Mouse (Mus musculus): Measurements from ENCODE around the gene Trpm3.

DNA sequence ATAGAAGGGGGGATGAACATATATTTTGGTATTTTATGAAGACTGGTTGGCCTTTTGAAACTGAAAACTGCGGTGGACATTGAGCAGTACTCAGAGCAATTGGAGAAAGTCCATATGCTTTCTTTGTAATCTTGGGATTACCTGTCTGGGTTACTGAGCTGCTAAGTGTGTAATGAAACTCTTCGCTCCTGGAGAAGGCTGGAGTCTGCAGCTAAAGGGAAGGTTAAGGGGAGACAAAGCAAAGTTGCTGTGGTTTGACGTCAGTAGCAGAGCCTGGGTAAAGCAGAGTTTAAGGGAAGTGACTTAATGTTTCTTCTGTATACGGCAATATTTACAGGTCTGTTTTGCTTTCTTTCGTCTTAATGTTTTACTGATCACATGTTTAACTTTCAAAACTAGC, 554.1 kb downstream of the Trpm3 start:
- TF ChIP-seq CTCF (IDR thresholded peaks at IDR 0.05; ENCODE audit: control insufficient read depth, insufficient read depth, insufficient replicate concordance, low read depth, low read length) (no peak), POLR2A (IDR thresholded peaks at IDR 0.05; ENCODE audit: control insufficient read depth, low read depth, low read length) (no peak)
